Mouse (Mus musculus): ENCODE data around the gene Cox5a. TPM values are rescaled to one million over a fixed set of nuclear protein-coding genes. Genes with fewer than 3 reads are reported as not detected.

Gene Cox5a
- total RNA-seq, 2 experiments from 2014 or later = 465 to 477 TPM

DNA sequence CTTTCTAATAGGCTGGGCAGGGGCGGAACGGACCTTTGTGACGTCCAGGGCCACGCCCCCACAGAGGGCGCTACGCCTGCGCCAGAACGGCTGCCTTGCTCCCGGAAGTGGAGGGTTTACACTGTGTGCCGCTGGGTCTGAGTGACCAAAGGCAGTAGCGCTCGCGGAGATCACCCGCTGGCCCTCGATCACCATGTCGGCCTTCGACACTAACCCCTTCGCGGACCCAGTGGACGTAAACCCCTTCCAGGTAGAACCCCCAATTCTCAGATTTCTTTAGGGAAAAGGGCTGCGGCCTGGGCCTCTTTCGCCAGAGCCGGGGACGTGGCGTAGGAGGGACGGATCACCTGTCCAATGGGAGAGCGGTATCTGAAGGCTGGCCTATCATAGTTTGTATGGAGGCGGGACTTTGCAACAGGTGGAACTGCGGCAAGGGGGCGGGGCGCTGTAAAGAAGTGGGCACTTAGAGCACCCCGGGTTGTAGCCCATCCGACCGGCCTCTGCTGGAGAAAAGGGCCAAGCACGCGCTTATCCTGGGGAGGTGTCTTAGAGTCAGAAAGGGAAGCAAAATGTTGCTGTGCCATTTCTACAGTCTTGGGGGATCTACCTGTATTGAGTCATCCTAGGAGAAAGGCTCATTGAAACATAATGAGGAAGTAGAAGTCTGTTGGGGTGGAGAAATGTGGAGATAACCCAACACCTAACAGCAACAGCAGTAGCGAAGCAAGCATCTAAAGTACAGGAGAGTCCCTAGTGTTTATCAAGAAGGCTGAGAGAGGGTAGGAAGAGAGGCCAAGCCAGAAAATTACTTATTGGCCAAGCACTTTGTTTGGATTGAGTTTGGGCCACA is 40.0 kb downstream of the Cox5a start, which contains the start of gene Scamp2:
Scamp2 (plus strand) TSS at position 83 of the 850 bp plus-strand sequence.
- peak; percentile 94 to 97 for DNase-seq (ENCODE audit: low spot score in 2 of 2)

DNA sequence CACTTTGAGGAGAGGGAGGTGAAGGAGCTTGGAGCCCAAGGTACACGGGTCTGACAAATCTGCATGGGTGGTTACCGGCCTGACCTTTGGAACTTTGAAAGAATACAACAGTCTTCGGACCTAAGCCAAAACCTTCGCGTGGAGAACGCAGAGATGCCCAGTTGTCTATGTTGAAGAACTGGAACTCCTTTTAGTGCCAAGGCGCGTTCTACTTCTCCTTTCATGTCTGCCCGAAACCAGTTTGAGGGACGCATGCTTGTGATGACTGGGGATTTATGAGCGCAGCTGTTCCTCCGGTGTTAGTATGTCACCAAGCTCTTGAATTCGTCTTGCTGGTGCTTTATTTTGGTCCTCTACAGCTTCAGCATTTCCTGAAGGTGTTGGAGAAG is 40.6 kb downstream of the Cox5a start:
- no peak for DNase-seq (ENCODE audit: low spot score in 2 of 2)

DNA sequence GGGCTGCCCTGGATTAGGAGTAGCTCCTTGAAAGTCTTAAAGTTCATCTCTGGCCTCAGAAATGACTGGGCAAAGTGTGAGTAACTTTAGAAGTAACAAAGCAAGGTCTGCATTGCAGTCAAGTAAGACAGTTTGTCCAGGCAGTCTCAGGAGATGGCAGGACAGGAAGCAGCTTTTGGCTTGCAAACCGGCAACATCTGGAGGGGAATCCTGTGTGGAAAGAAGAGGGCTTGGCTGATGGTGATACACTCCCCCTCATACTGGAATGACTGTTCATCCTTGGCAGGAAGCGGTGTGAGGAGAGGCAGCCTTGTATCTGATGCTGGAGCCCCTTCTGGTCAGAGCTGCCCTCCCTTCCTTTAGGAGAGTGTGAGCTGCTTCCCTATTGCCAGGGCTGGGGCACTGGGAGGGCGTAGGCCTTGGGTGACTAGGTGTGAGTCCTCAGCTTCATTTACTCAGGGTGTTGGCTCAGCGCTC is 41.9 kb downstream of the Cox5a start:
- DNase-seq (ENCODE audit: low spot score in 2 of 2) = no peak

DNA sequence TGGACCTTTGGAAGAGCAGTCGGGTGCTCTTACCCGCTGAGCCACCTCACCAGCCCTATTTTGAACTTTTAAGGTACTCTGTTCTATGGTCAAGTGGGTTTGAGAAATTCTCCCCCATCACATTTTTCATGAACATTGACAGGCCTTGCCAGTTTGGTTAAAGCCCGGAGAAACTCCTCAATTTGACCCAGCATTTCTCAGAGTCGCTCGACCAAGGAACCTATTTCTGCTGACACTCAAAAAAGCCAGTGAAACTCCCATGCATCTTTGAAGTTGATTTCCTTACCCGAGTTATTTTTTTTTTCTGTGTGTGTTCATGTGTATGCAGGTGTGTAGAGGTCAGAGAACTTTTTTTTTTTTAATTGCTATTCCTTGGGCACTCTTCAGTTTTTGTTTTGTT is 43.5 kb downstream of the Cox5a start:
- DNase-seq (ENCODE audit: low spot score in 2 of 2) = no peak

DNA sequence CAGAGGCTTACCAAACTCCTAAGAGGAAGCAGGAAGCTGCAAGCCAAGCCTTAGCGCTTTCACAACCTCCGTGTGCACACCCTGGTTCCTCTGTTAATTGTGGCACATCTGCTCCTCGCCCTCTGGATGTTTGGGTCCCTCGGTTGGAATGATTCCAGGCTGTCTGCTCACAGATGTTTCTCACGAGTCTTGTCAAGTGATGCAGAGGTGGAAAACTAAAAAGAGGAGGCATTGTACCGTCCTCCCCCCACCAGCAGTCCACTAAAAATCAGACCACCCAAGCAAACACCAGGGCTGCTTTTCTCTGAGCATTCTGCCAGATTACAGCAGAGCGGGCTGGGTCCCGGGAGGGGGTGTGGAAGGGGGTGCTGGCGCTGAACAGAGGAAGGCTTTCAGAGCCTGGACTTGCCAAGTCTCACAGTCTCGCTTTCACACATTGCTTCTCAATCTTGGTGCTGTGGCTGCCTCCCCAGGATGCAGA is 44.7 kb downstream of the Cox5a start:
- peak; percentile 42 to 81 for DNase-seq (ENCODE audit: low spot score in 2 of 2)

DNA sequence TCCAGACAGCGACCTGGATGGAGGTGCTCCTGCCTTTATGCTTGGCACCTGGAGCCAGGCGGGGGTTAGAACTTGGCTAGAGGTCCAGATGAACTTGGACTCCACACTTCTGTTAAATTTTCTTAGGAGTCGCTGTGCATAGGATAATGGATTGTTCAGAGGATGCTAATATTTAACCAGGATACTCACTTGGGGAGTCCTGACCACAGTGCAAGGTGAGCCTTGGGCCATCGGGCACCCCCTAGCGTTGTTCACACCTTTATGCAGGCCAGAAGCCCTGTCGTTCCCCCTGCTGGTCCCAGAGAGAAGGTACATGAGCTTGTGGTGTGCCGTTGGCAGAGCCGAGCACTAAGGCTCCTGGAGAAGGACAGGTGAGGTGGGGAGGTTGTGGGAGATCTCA is 45.8 kb downstream of the Cox5a start:
- no peak for DNase-seq (ENCODE audit: low spot score in 2 of 2)

DNA sequence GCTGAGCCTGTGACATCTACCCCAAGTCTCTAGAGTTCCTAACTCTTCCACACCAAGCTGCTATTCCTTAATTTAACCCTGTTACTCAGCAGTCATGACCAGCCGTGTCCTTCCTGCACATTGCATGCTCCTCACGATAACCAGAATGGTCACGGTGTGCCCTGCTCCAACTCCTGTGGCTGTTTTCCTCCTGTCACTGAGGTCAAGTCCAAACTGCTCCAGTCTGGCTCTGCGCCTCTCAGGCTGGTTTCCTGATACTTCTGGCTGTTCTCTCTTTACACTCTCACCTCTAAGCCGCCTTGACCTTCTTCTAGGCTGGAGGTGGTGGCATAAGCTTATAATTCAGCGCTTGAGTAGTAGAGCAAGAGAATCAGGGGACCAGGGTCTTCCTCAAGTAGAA is 47.4 kb downstream of the Cox5a start:
- no peak for DNase-seq (ENCODE audit: low spot score in 2 of 2)

DNA sequence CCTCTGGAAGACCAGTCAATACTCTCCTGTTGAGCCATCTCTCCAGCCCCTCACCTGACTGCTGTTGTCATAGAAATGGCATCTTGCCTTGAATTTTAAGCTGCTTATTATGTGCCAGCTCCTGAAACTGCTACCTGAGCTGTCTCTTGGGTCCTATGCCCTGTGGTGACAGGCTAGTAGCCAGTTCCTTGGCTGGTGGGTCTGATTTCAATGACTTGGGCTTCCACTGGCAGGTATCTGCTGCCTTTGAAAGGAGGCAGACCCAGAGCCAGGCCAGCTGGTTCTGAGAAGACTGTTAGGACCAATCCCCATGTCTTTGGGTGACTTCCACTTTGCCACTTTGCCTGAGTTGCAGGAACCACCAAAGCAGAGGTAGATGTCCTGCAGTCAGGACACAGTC is 53.3 kb downstream of the Cox5a start:
- DNase-seq (ENCODE audit: low spot score in 2 of 2) = no peak

DNA sequence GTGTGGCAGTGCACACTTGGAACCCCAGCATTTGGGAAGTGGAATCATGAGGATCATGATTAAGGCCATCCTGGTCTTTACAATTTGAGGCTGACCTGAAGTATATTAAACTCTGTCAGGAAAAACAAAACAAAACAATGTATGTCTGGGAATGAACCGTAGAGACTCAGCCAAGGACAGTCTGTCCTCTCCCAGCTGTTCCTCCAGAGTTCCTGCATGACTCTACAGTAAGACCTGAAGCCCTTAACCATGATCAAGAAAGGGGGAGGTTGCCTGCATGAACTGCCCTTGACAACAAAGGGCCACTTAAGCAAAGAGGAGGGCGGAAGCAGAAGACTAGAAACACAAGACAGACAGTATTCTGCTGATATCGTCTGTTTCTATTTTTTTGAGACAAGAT is 54.5 kb downstream of the Cox5a start:
- DNase-seq (ENCODE audit: low spot score in 2 of 2) = no peak

DNA sequence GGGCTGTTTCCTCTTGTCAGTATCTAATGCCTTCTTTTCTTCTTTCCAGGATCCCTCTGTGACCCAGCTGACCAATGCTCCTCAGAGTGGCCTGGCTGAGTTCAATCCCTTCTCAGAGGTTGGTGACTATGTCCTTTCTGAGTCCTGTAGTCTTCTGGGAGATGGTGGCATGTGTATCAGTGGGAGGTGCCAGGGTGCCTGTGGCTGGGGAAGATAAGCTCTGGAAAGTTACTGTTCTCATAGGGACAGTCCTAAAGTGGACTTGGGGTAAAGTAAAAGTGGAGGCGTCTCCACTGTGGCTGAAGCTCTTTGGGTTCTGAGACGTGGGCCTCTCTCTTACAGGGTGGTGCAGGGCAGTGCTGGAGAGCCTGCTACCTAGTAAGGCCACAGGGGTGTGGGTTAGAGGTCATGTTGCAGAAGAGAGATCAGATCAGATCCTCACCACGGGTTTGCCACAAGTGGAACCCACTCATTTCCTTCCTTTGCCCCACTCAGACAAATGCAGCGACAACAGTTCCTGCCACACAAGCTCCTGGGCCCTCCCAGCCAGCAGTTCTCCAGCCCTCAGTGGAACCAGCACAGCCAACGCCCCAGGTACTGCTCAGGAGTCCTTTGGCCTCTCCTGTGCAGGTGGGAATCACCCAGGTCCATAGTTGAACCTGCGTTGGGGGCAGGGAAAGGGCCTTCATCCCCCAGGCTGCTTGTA is 56.2 kb downstream of the Cox5a start:
- DNase-seq (ENCODE audit: low spot score in 2 of 2) = no peak

Other genes starting within 250 kb of the Cox5a start
- gene Ppcdc, start 81.2 kb upstream of the Cox5a start, total RNA-seq (2021) = 10 to 100 TPM; 14.3 to 15.6 TPM
- gene Scamp5, start 53.2 kb upstream of the Cox5a start, total RNA-seq (2021) = 100 to 1,000 TPM; 439 to 441 TPM
- gene Rpp25, start 17.2 kb upstream of the Cox5a start, total RNA-seq (2021) = 10 to 100 TPM in 1 of 2 experiments, 1 to 10 TPM in 1; 8.0 to 12.2 TPM
- 10 to 100 TPM; 20.9 to 23.4 TPM for gene Fam219b, start 16.3 kb downstream of the Cox5a start, total RNA-seq (2021)
- 10 to 100 TPM; 71.3 to 78.8 TPM for gene Mpi, start 31.5 kb downstream of the Cox5a start, total RNA-seq (2021)
- 10 to 100 TPM; 26.6 to 28.0 TPM for gene Scamp2, start 39.7 kb downstream of the Cox5a start, total RNA-seq (2021)
- 10 to 100 TPM; 24.1 to 24.5 TPM for gene Ulk3, start 68.2 kb downstream of the Cox5a start, total RNA-seq (2021)
- gene Cplx3, start 85.0 kb downstream of the Cox5a start, total RNA-seq (2021) = 1 to 10 TPM; 2.4 to 3.2 TPM
- gene Lman1l, start 99.5 kb downstream of the Cox5a start, total RNA-seq (2021) = not detected
- gene Csk, start 132.4 kb downstream of the Cox5a start, total RNA-seq (2021) = 10 to 100 TPM; 41.6 to 49.5 TPM
- not detected for gene Cyp1a2, start 162.4 kb downstream of the Cox5a start, total RNA-seq (2021)
- under 1 TPM; 0.14 to 0.28 TPM for gene Cyp1a1, start 166.7 kb downstream of the Cox5a start, total RNA-seq (2021)
- gene Edc3, start 187.3 kb downstream of the Cox5a start, total RNA-seq (2021) = 10 to 100 TPM; 12.8 to 14.2 TPM
- 10 to 100 TPM; 65.6 to 82.9 TPM for gene Clk3, start 244.6 kb downstream of the Cox5a start, total RNA-seq (2021)

Measured in layer of hippocampus, postnatal 14 days (tissue).